Mouse (Mus musculus): ENCODE data around the gene Plekhg3. TPM values are rescaled to one million over a fixed set of nuclear protein-coding genes. Genes with fewer than 3 reads are reported as not detected.

The Plekhg3 gene
- total and polyA plus RNA-seq, 3 experiments = 5.1 to 17.5 (median 9.9) TPM

- no peak for DNase-seq
These were observed 89.2 kb downstream of the Plekhg3 start for GRCm38 (mm10) chr12:76619847-76620246.

- no peak for DNase-seq
These were observed 92.7 kb downstream of the Plekhg3 start for GRCm38 (mm10) chr12:76623374-76623773.

Small RNA genes lying within 50 kb of the gene (microRNA-seq; reads per million reads assigned to microRNA genes)
- gene Mir5135 = 0 to 0.66 reads per million in 2 experiments

Other genes starting within 250 kb of the Plekhg3 start
- gene Akap5, start 206.0 kb upstream of the Plekhg3 start, total RNA-seq (2021) = under 1 TPM; 0.29 to 0.76 TPM
- 0.07 TPM in 2 replicates for gene Akap5, start 206.0 kb upstream of the Plekhg3 start, polyA plus RNA-seq (2012; rRNA removed)
- gene Zbtb25, start 161.3 kb upstream of the Plekhg3 start, total RNA-seq (2021) = 1 to 10 TPM; 6.9 to 9.4 TPM
- gene Zbtb25, start 161.3 kb upstream of the Plekhg3 start, polyA plus RNA-seq (2012; rRNA removed) = 4.9 and 6.0 TPM in 2 replicates
- gene Zbtb1, start 160.6 kb upstream of the Plekhg3 start, total RNA-seq (2021) = 1 to 10 TPM; 5.0 to 5.5 TPM
- gene Zbtb1, start 160.6 kb upstream of the Plekhg3 start, polyA plus RNA-seq (2012; rRNA removed) = 2.3 and 2.4 TPM in 2 replicates
- gene Hspa2, start 126.7 kb upstream of the Plekhg3 start, total RNA-seq (2021) = 10 to 100 TPM; 18.7 to 23.8 TPM
- gene Hspa2, start 126.7 kb upstream of the Plekhg3 start, polyA plus RNA-seq (2012; rRNA removed) = 15.9 and 21.3 TPM in 2 replicates
- under 1 TPM; 0.23 to 0.24 TPM for gene Ppp1r36, start 113.4 kb upstream of the Plekhg3 start, total RNA-seq (2021)
- not detected in 2 replicates for gene Ppp1r36, start 113.4 kb upstream of the Plekhg3 start, polyA plus RNA-seq (2012; rRNA removed)
- 10 to 100 TPM; 15.2 to 47.1 TPM for gene Sptb, start 179.7 kb downstream of the Plekhg3 start, total RNA-seq (2021)
- gene Sptb, start 179.7 kb downstream of the Plekhg3 start, polyA plus RNA-seq (2012; rRNA removed) = 5.5 and 7.2 TPM in 2 replicates
- 10 to 100 TPM; 66.2 to 90.4 TPM for gene Churc1, start 234.6 kb downstream of the Plekhg3 start, total RNA-seq (2021)
- 24.0 and 25.1 TPM in 2 replicates for gene Churc1, start 234.6 kb downstream of the Plekhg3 start, polyA plus RNA-seq (2012; rRNA removed)
- 10 to 100 TPM; 11.0 to 15.4 TPM for gene Fntb, start 234.7 kb downstream of the Plekhg3 start, total RNA-seq (2021)
- gene Fntb, start 234.7 kb downstream of the Plekhg3 start, polyA plus RNA-seq (2012; rRNA removed) = 22.2 and 25.0 TPM in 2 replicates